Mouse (Mus musculus) left cerebral cortex, adult 2 months (tissue): ENCODE data around the gene Prkaa1. TPM values are rescaled to one million over a fixed set of nuclear protein-coding genes. Genes with fewer than 3 reads are reported as not detected.

Source experiments
- DNase-seq, 2 experiments: peaks; one replicate each; pipeline ENCODE4 v3.0.0; 2021 to 2022; ENCODE audit warnings: low spot score in 2 of 2, mixed read lengths in 1 of 2; ENCODE audit errors: extremely low spot score in 1 of 2
- H3K27ac ChIP-seq: fragments of 200-600 bp; 2 replicates; pipeline ENCODE4 v1.8.1; 2022
- H3K4me3 ChIP-seq: fragments of 200-600 bp; 2 replicates; pipeline ENCODE4 v1.8.1; 2022
- CTCF ChIP-seq: fragments of 200-600 bp; IDR thresholded peaks from 2 replicates; pipeline ENCODE4 v1.8.1; 2022; ENCODE audit warnings: antibody characterized with exemption, mild to moderate bottlenecking, moderate library complexity
- intact Hi-C: fragments of 180-260 bp; cut with DNase I; formaldehyde crosslinking; loops from one replicate; pipeline ENCODE4 v1.15.1; 2025
- total RNA-seq, 2 experiments: library from RNA; stranded (reverse); gene quantifications; 2 replicates each; pipeline ENCODE4 v1.2.3; 2021

The Prkaa1 gene
- total RNA-seq, 2 experiments from 2014 or later: 20.1 to 21.7 TPM

GRCm38 (mm10) chr15:5149187-5149586 is 5.5 kb downstream of the Prkaa1 start:
- Histone ChIP-seq H3K4me3 (no peak overlapping the region), H3K27ac (no peak overlapping the region)
- no peak for TF ChIP-seq CTCF
- DNase-seq: no peak
- intact Hi-C loops: no loop called here

GRCm38 (mm10) chr15:5152171-5152570 is 8.5 kb downstream of the Prkaa1 start:
- no peak for TF ChIP-seq CTCF
- no peak for DNase-seq
- no peak overlapping the region for H3K27ac ChIP-seq
- intact Hi-C loops: no loop called here
- H3K4me3 ChIP-seq: no peak overlapping the region

GRCm38 (mm10) chr15:5154621-5155020 is 11.0 kb downstream of the Prkaa1 start:
- H3K4me3 ChIP-seq: no peak overlapping the region
- DNase-seq: no peak
- intact Hi-C loops: no loop called here
- H3K27ac ChIP-seq: no peak overlapping the region
- TF ChIP-seq CTCF: no peak

- intact Hi-C loops: no loop called here
- no peak for DNase-seq
- TF ChIP-seq CTCF: no peak
- H3K4me3 ChIP-seq: no peak overlapping the region
- H3K27ac ChIP-seq: no peak overlapping the region
Measured at GRCm38 (mm10) chr15:5155093-5155492, 11.4 kb downstream of the Prkaa1 start.

GRCm38 (mm10) chr15:5156355-5156754 is 12.7 kb downstream of the Prkaa1 start:
- no peak for TF ChIP-seq CTCF
- H3K27ac ChIP-seq: no peak overlapping the region
- intact Hi-C loops: no loop called here
- H3K4me3 ChIP-seq: no peak overlapping the region
- no peak for DNase-seq

GRCm38 (mm10) chr15:5157386-5157785 is 13.7 kb downstream of the Prkaa1 start:
- no peak for DNase-seq
- TF ChIP-seq CTCF: no peak
- H3K27ac ChIP-seq: no peak overlapping the region
- intact Hi-C loops: no loop called here
- H3K4me3 ChIP-seq: no peak overlapping the region

- intact Hi-C loops: no loop called here
- Histone ChIP-seq H3K4me3 (no peak overlapping the region), H3K27ac (no peak overlapping the region)
- no peak for DNase-seq
- no peak for TF ChIP-seq CTCF
Measured at GRCm38 (mm10) chr15:5158827-5159226, 15.2 kb downstream of the Prkaa1 start.

GRCm38 (mm10) chr15:5165121-5165773 is 21.6 kb downstream of the Prkaa1 start:
- H3K4me3 ChIP-seq: no peak overlapping the region
- DNase-seq: no peak
- H3K27ac ChIP-seq: no peak overlapping the region
- intact Hi-C loops: no loop called here
- no peak for TF ChIP-seq CTCF

- intact Hi-C loops: no loop called here
- Histone ChIP-seq H3K27ac (no peak overlapping the region), H3K4me3 (no peak overlapping the region)
- DNase-seq: no peak
- TF ChIP-seq CTCF: no peak
Measured at GRCm38 (mm10) chr15:5173217-5173820, 29.7 kb downstream of the Prkaa1 start.

- Histone ChIP-seq H3K4me3 (peak overlapping the region; percentile 94), H3K27ac (peak overlapping the region; percentile 84)
- intact Hi-C loops: no loop called here
- no peak for TF ChIP-seq CTCF
- DNase-seq: no peak
Measured at GRCm38 (mm10) chr15:5184668-5185330, 41.1 kb downstream of the Prkaa1 start.

GRCm38 (mm10) chr15:5185366-5186292 is 42.0 kb downstream of the Prkaa1 start, which contains the start of gene Ttc33:
Gene Ttc33 (plus strand): TSS chr15:5185525.
- H3K27ac ChIP-seq: peak within 1 kb of the TSS; percentile 84
- peak; percentile 24 for TF ChIP-seq CTCF
- H3K4me3 ChIP-seq: peak within 1 kb of the TSS; percentile 94
- peak; percentile 76 to 77 for DNase-seq
- intact Hi-C loops: no loop called here
